Mouse (Mus musculus): ENCODE data around the gene Dgke.
"Not testable (repeated sequence)": the region's sequence is repeated elsewhere in the genome, so short reads cannot be mapped to it uniquely, and the experiment has no call there.

The Dgke gene

DNA sequence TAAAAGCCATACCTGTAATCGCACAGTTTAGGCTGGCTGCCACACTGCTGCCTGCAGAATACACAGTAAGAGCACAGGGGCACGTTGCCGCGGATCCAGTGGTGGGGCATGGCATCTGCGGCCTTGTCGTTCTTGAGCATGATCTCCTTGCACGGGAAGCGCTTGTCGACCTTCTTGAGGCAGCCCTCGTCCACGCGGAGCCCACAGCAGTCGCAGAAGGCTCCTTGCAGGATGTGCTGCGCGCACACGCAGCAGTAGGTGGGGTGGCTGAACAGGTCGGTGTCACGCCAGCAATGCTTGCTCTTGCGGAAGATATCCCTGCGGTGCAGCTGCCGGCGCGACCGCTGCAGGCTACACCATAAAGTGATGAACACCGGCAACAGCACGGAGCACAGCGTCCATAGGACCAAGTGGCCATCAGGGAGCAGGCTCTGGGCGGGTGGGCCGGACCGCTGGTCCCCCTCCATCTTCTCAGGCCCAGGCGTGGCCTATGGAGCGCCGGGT, 6.7 kb downstream of the Dgke start:
- H3K9me3 ChIP-seq (ENCODE audit: low read length), result no peaks in the 10 kb centered on the region
- H3K36me3 ChIP-seq (ENCODE audit: insufficient read depth, low read length), result peaks cover 40% of the 10 kb centered on the region
- peak overlapping the region; percentile 98 for H3K4me3 ChIP-seq (replicated peaks; ENCODE audit: low read length)
- H3K27me3 ChIP-seq (ENCODE audit: insufficient read depth, low read length), result no peaks in the 10 kb centered on the region
- peaks cover 59% of the 10 kb centered on the region for H3K4me1 ChIP-seq (replicated peaks; ENCODE audit: low read depth, low read length)
- TF ChIP-seq POU5F1 (IDR thresholded peaks at IDR 0.05; ENCODE audit: borderline replicate concordance, low read length) (no peak), NANOG (IDR thresholded peaks at IDR 0.05; ENCODE audit: borderline replicate concordance, low read length) (no peak), CTCF (conservative IDR thresholded peaks at IDR 0.05; ENCODE audit: low read length) (no peak)

DNA sequence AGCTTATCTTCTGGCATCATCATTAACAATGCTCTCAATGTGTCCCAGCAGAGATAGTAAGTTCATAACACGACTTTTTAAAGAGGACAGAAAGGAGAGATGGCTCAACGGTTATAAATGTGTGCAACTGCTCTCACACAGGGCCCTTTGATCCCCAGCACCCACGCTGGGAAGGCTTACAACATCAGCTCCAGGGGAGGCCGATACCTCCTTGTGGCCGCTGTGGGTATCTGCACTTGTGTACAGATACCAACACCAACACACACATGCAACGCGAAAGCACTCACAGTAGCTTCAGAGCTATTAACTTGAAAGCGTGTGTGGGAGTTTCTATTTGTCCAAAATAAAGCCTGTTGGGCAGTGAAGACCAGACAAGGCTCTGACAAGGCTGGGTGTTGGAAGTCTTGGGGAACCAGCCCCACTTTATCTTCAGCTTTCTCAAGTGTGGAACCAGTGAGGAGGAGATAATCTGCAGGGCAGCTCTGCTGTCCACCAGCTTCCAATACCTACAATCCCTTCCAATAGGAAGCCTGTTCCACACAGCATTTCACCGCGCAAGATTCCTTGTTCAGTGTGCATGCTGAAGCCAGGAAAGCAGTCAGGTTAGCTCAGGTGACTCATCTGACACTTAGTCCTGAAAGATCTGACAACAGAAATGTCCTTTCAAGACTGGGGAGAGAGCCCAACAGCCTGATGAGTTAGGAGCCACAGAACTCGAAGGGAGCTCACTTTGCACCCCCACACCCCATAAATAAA, 8.0 kb downstream of the Dgke start:
- peaks cover 52% of the 10 kb centered on the region for H3K4me1 ChIP-seq (replicated peaks; ENCODE audit: low read depth, low read length)
- peak overlapping the region; percentile 98 for H3K4me3 ChIP-seq (replicated peaks; ENCODE audit: low read length)
- no peaks in the 10 kb centered on the region for H3K27me3 ChIP-seq (ENCODE audit: insufficient read depth, low read length)
- H3K9me3 ChIP-seq (ENCODE audit: low read length), result no peaks in the 10 kb centered on the region
- TF ChIP-seq CTCF (conservative IDR thresholded peaks at IDR 0.05; ENCODE audit: low read length), result peak; percentile 48
- TF ChIP-seq NANOG (IDR thresholded peaks at IDR 0.05; ENCODE audit: borderline replicate concordance, low read length), result no peak
- peaks cover 53% of the 10 kb centered on the region for H3K36me3 ChIP-seq (ENCODE audit: insufficient read depth, low read length)

DNA sequence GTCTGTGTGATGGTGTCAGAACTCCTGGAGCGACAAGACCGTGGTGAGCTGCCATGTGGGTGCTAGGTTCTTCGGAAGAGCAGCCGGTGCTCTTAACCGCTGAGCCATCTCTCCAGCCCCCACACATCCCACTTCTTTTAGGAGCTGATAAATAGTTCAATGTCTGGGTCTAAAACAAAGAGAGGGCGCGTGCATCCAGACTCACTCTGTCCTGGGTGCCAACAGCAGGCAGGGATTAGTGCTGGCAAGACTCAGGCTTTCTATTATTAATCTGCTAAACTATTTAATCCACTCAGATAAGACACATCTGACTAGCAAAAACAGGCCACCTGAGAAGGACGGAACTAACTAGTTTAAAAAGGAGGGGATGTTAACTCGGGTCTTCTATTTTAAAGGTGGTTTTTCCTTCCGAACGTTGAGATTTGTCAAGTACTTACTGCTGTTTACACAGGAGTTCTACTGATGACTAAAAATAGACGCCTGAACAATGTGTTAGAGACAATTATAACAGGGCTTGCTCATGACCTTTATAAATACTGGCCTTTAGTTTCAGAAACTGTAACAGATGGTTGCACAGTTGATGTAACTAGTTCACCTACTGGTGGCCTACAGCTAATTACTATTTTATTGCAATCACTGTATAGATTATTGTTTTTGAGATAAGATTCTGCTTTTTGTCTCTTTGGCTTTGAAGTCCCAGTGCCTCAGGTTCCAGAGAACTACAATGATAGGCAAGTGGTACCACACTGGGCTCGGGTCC, 10.5 kb downstream of the Dgke start:
- Histone ChIP-seq H3K36me3 (ENCODE audit: insufficient read depth, low read length) (peaks cover 78% of the 10 kb centered on the region), H3K9me3 (ENCODE audit: low read length) (no peaks in the 10 kb centered on the region), H3K27me3 (ENCODE audit: insufficient read depth, low read length) (no peaks in the 10 kb centered on the region), H3K4me1 (replicated peaks; ENCODE audit: low read depth, low read length) (peaks cover 41% of the 10 kb centered on the region), H3K4me3 (replicated peaks; ENCODE audit: low read length) (no peak overlapping the region)
- no peak for TF ChIP-seq POU5F1 (IDR thresholded peaks at IDR 0.05; ENCODE audit: borderline replicate concordance, low read length)

DNA sequence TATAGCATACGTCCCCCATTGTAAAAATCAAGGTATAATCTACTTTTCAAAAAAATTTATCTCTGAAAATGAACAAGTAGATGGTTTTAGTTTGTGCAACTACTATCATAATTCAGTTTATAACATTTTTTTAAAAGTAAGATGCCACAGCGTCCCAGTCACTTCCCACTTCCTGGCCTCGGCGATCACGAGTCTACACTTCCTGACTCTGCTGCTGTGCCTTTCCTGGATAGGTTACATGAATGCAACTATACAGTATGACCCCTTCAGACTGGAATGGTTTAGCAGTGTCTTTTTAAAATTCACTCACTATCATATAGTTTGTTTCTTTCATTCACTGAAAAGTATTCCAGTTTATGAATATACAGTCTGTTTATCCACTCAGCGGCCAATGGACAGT, 14.9 kb downstream of the Dgke start:
- Histone ChIP-seq H3K27me3 (ENCODE audit: insufficient read depth, low read length) (no peaks in the 10 kb centered on the region), H3K4me1 (replicated peaks; ENCODE audit: low read depth, low read length) (peaks cover 31% of the 10 kb centered on the region), H3K4me3 (replicated peaks; ENCODE audit: low read length) (no peak overlapping the region), H3K9me3 (ENCODE audit: low read length) (no peaks in the 10 kb centered on the region), H3K36me3 (ENCODE audit: insufficient read depth, low read length) (peaks cover 94% of the 10 kb centered on the region)
- TF ChIP-seq POU5F1 (IDR thresholded peaks at IDR 0.05; ENCODE audit: borderline replicate concordance, low read length) (no peak), NANOG (IDR thresholded peaks at IDR 0.05; ENCODE audit: borderline replicate concordance, low read length) (no peak), CTCF (conservative IDR thresholded peaks at IDR 0.05; ENCODE audit: low read length) (no peak)

DNA sequence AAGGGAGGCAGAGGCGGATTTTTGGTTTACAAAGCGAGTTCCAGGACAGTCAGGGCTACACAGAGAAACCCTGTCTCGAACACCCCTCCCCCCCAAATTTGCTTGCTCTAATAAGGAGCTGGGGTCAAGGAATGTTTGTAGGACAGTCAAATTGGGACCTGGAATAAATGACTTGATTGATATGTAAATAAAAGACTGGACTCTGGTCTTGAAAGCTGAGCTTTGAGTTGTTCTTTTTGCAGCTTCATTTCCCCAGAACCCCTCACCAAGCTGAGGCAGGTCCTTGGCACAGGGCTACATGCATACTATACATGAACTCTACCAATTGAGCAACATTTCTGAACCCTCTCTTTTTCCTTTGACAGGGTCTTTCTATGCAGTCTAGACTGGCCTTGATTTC, 20.6 kb downstream of the Dgke start:
- no peaks in the 10 kb centered on the region for H3K9me3 ChIP-seq (ENCODE audit: low read length)
- no peak for TF ChIP-seq CTCF (conservative IDR thresholded peaks at IDR 0.05; ENCODE audit: low read length)
- no peak for TF ChIP-seq POU5F1 (IDR thresholded peaks at IDR 0.05; ENCODE audit: borderline replicate concordance, low read length)
- no peak for TF ChIP-seq NANOG (IDR thresholded peaks at IDR 0.05; ENCODE audit: borderline replicate concordance, low read length)
- H3K4me1 ChIP-seq (replicated peaks; ENCODE audit: low read depth, low read length), result peaks cover 47% of the 10 kb centered on the region

DNA sequence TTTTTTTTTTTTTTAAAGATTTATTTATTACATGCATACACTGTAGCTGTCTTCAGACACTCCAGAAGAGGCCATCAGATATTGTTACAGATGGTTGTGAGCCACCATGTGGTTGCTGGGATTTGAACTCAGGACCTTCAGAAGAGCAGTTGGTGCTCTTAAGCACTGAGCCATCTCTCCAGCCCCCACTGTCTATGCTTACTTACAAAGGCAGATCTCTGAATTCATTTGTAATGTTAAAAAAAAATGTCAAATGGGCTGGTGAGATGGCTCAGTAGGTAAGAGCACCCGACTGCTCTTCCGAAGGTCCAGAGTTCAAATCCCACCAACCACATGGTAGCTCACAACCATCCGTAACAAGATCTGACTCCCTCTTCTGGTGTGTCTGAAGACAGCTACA, 21.1 kb downstream of the Dgke start:
- Histone ChIP-seq H3K4me1 (replicated peaks; ENCODE audit: low read depth, low read length) (peaks cover 47% of the 10 kb centered on the region), H3K36me3 (ENCODE audit: insufficient read depth, low read length) (peaks cover 77% of the 10 kb centered on the region)
- not testable (repeated sequence) for H3K27me3 ChIP-seq (ENCODE audit: insufficient read depth, low read length); H3K4me3 ChIP-seq (replicated peaks; ENCODE audit: low read length); H3K9me3 ChIP-seq (ENCODE audit: low read length)

More for the DNA sequence above, 20.6 kb downstream of the Dgke start:
- no peak overlapping the region for H3K4me3 ChIP-seq (replicated peaks; ENCODE audit: low read length)
- peaks cover 79% of the 10 kb centered on the region for H3K36me3 ChIP-seq (ENCODE audit: insufficient read depth, low read length)
- H3K27me3 ChIP-seq (ENCODE audit: insufficient read depth, low read length), result no peaks in the 10 kb centered on the region

DNA sequence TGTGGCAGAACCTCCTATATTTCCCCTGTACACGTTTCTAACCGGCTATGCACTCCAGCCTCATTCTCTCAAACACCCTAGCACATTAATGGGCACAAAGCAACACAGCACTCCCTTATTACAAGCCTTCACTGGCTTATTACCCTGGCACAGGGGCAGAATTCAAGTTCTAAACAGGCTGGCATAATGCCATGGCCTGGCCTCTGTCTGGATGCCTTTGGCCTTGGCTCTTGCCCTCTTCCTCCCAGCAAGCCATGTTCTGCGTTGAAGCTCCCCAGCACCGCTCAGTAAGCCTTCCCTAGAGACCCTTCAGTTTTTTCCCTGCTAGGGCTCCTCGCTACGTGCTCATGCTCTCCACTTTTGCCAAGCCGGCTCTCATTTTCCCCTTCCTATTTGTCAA, 23.6 kb downstream of the Dgke start:
- H3K4me3 ChIP-seq (replicated peaks; ENCODE audit: low read length), result no peak overlapping the region
- TF ChIP-seq CTCF (conservative IDR thresholded peaks at IDR 0.05; ENCODE audit: low read length), result no peak
- TF ChIP-seq NANOG (IDR thresholded peaks at IDR 0.05; ENCODE audit: borderline replicate concordance, low read length), result no peak
- no peak for TF ChIP-seq POU5F1 (IDR thresholded peaks at IDR 0.05; ENCODE audit: borderline replicate concordance, low read length)

DNA sequence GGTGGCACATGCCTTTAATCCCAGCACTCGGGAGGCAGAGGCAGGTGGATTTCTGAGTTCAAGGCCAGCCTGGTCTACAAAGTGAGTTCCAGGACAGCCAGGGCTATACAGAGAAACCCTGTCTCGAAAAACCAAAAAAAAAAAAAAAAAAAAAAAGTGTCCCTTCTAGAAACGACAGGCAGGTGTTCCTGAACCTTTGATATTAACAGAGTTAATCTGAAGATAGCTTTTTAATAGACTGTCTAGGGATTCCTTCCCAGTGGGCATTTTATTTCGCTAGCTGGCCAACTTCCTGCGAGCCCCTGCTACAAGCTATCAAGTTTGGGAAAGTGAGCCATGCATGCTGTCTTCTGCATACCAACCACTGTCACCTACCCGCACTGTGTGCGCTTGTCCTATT, 25.6 kb downstream of the Dgke start:
- Histone ChIP-seq H3K4me1 (replicated peaks; ENCODE audit: low read depth, low read length) (peaks cover 33% of the 10 kb centered on the region), H3K36me3 (ENCODE audit: insufficient read depth, low read length) (peaks cover 83% of the 10 kb centered on the region)
- not testable (repeated sequence) for H3K4me3 ChIP-seq (replicated peaks; ENCODE audit: low read length); H3K9me3 ChIP-seq (ENCODE audit: low read length); H3K27me3 ChIP-seq (ENCODE audit: insufficient read depth, low read length)

More for the DNA sequence above, 23.6 kb downstream of the Dgke start:
- Histone ChIP-seq H3K9me3 (ENCODE audit: low read length) (no peaks in the 10 kb centered on the region), H3K27me3 (ENCODE audit: insufficient read depth, low read length) (no peaks in the 10 kb centered on the region), H3K4me1 (replicated peaks; ENCODE audit: low read depth, low read length) (peaks cover 47% of the 10 kb centered on the region), H3K36me3 (ENCODE audit: insufficient read depth, low read length) (peaks cover 82% of the 10 kb centered on the region)

DNA sequence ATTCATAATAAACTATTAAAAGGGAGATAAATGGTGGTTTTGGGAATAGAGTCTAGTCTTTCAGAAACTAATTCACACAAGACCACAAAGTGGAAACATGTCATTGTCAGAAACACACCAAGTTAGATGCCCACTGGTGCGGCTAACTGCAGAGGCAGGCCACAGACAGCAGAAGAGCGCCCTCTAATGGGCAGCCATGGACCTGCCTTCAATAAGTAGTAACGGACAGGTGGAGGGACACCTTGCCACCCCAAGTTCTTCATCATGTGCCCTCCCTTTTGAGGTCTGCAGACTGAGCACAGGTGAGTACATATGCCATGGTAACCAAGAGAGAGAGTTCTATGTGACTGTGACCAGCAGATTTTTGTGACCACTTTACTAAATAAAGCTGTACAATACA, 27.3 kb downstream of the Dgke start:
- Histone ChIP-seq H3K9me3 (ENCODE audit: low read length) (no peaks in the 10 kb centered on the region), H3K4me1 (replicated peaks; ENCODE audit: low read depth, low read length) (peaks cover 32% of the 10 kb centered on the region), H3K4me3 (replicated peaks; ENCODE audit: low read length) (no peak overlapping the region), H3K36me3 (ENCODE audit: insufficient read depth, low read length) (peaks cover 87% of the 10 kb centered on the region), H3K27me3 (ENCODE audit: insufficient read depth, low read length) (no peaks in the 10 kb centered on the region)
- TF ChIP-seq POU5F1 (IDR thresholded peaks at IDR 0.05; ENCODE audit: borderline replicate concordance, low read length) (no peak), CTCF (conservative IDR thresholded peaks at IDR 0.05; ENCODE audit: low read length) (peak; percentile 89)
